Mouse (Mus musculus): ENCODE results near the gene AI467606. TPM values are rescaled to one million over a fixed set of nuclear protein-coding genes. Genes with fewer than 3 reads are reported as not detected.
A peak's percentile ranks its signal among the peaks of the same experiment; 100 is the strongest.

AI467606 gene
- polyA plus RNA-seq, 1 experiment from 2014 or later = 0.91 TPM

- Histone ChIP-seq H3K36me3 (no peaks in the 10 kb centered on the region), H3K9me3 (replicated peaks) (no peaks in the 10 kb centered on the region), H3K27me3 (ENCODE audit: low read depth, poor library complexity, severe bottlenecking) (no peaks in the 10 kb centered on the region), H3K27ac (replicated peaks) (no peak overlapping the region), H3K4me3 (no peak overlapping the region), H3K4me1 (peaks cover 15% of the 10 kb centered on the region)
- 64% methylated on average over 2 of the region's 2 CpGs for WGBS
- no peak for DNase-seq (ENCODE audit: low spot score)
These were observed 10.4 kb downstream of the AI467606 start for GRCm38 (mm10) chr7:127101451-127102016.

- no peaks in the 10 kb centered on the region for H3K36me3 ChIP-seq
- no peak for DNase-seq (ENCODE audit: low spot score)
- peaks cover 15% of the 10 kb centered on the region for H3K4me1 ChIP-seq
- no peak overlapping the region for H3K4me3 ChIP-seq
- WGBS = 77% methylated on average over 6 of the region's 6 CpGs
- no peaks in the 10 kb centered on the region for H3K9me3 ChIP-seq (replicated peaks)
- no peaks in the 10 kb centered on the region for H3K27me3 ChIP-seq (ENCODE audit: low read depth, poor library complexity, severe bottlenecking)
- no peak overlapping the region for H3K27ac ChIP-seq (replicated peaks)
These were observed 11.0 kb downstream of the AI467606 start for GRCm38 (mm10) chr7:127102148-127102547.

DNA sequence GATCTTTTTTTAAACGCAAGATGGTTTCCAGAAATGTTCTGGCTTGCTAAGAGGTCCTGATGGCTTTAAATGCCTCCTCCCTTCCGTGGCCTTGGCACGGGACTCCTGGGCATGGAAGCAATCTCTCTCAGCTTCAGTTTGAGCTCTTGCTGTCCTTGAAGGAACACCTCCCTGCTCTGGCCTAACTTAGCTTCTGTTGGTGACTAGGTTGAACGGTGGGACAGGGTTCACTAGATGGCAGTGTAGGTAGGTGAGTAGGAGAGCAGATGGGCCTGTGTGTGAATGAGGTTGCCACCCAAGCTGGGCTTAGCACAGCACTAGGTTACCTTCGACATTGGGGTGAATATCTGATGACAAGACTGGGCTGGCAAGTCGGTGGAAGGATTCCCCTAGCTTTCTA lies 12.8 kb downstream of the AI467606 start:
- DNase-seq (ENCODE audit: low spot score) = no peak
- Histone ChIP-seq H3K9me3 (replicated peaks) (no peaks in the 10 kb centered on the region), H3K27me3 (ENCODE audit: low read depth, poor library complexity, severe bottlenecking) (no peaks in the 10 kb centered on the region), H3K4me1 (peaks cover 15% of the 10 kb centered on the region), H3K4me3 (0 out of 2 replicates have a peak overlapping the region, but pooled peaks have one; percentile 52), H3K27ac (replicated peaks) (peak overlapping the region; percentile 90), H3K36me3 (no peaks in the 10 kb centered on the region)
- 73% methylated on average over 6 of the region's 6 CpGs for WGBS

DNA sequence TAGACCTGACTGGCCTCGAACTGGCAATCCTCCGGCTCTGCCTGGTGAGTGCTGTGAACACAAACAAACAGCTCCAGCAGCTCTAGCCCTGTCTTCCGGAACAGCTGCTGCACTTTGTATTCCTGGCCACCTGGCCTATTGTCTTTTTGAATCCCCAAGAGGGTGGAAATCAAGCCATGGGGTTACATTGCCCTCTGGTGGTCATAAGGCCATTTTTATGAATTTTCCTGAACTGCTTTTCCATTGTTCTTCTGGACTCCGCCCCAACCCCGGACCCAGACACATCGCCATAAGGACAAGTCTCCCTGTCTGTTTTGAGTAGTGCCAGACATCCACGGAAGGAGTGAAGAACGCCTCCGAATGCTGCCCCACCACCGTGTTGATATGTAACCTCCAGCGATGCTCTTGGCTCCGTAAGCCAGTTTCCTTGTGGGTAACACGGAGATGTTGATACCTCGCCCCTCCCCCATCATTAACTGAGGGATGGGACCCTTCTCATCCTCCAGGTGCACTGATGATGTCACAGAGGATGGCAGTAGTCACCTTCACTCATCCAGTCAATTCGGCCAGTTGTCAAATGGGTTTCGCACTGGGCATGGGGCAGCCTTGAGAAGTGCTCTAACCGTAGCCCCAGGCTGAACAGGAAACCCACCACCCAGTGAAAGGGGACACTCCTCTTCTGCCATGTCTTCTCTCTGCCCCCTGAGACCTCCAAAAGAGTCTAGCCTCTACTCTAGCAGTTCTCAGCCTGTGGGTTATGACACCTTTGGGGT lies 13.6 kb downstream of the AI467606 start:
- no peaks in the 10 kb centered on the region for H3K9me3 ChIP-seq (replicated peaks)
- peaks cover 15% of the 10 kb centered on the region for H3K4me1 ChIP-seq
- H3K27me3 ChIP-seq (ENCODE audit: low read depth, poor library complexity, severe bottlenecking) = no peaks in the 10 kb centered on the region
- WGBS = 19% methylated on average over 17 of the region's 17 CpGs
- H3K27ac ChIP-seq (replicated peaks) = peak overlapping the region; percentile 90
- H3K4me3 ChIP-seq = peak overlapping the region; percentile 52
- no peaks in the 10 kb centered on the region for H3K36me3 ChIP-seq
- DNase-seq (ENCODE audit: low spot score) = peak; percentile 85

GRCm38 (mm10) chr7:127105551-127105950 lies 14.4 kb downstream of the AI467606 start:
- Histone ChIP-seq H3K36me3 (no peaks in the 10 kb centered on the region), H3K4me3 (no peak overlapping the region), H3K4me1 (peaks cover 18% of the 10 kb centered on the region), H3K27ac (replicated peaks) (peak overlapping the region; percentile 90), H3K9me3 (replicated peaks) (no peaks in the 10 kb centered on the region), H3K27me3 (ENCODE audit: low read depth, poor library complexity, severe bottlenecking) (no peaks in the 10 kb centered on the region)
- 72% methylated on average over 7 of the region's 7 CpGs for WGBS
- DNase-seq (ENCODE audit: low spot score) = no peak

DNA sequence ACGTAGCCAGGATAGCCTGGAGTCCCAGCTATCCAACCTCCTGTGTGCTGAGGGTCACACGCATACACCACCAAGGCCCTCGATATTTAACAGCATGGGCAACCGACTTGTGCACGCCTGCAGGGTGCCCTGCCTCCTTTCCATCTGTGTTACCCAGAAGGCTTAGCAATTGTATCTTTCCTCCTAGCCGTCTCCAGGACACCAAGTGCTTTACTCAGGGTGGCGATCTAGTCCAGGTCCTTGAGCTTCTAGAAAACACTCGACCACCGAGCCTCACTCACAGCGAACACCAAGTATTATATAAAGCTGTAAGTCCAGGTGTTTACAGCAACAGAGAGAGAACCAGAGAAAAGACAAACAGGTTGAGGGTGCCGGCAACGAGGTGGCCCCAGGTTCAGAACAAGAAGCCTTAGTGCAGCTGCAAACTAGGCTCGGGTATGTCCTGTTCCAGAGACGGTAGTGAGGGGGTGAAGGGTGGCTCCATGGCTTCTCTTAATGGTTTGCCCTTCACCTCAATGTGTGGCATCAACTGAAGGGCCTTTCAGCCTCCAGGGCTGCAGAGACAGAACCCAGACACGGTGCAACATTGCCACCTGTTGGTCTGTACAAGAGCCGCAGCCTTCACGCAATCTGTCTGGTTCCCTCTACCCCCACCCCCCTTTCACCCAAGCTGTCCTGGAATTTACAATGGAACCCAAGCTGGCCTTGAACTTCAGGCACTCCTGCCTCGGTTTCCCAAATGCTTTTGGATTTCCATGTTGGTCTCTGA lies 19.3 kb downstream of the AI467606 start:
- H3K4me3 ChIP-seq = 0 out of 2 replicates have a peak overlapping the region, but pooled peaks have one; percentile 9

GRCm38 (mm10) chr7:127111461-127111860 lies 20.3 kb downstream of the AI467606 start:
- no peaks in the 10 kb centered on the region for H3K36me3 ChIP-seq
- no peaks in the 10 kb centered on the region for H3K9me3 ChIP-seq (replicated peaks)
- H3K4me1 ChIP-seq = peaks cover 14% of the 10 kb centered on the region
- 48% methylated on average over 6 of the region's 6 CpGs for whole genome bisulfite sequencing
- peak; percentile 65 for DNase-seq (ENCODE audit: low spot score)
- no peak overlapping the region for H3K27ac ChIP-seq (replicated peaks)
- no peaks in the 10 kb centered on the region for H3K27me3 ChIP-seq (ENCODE audit: low read depth, poor library complexity, severe bottlenecking)
- no peak overlapping the region for H3K4me3 ChIP-seq

More for the DNA sequence above, 19.3 kb downstream of the AI467606 start:
- Histone ChIP-seq H3K4me1 (peaks cover 16% of the 10 kb centered on the region), H3K27me3 (ENCODE audit: low read depth, poor library complexity, severe bottlenecking) (no peaks in the 10 kb centered on the region), H3K9me3 (replicated peaks) (no peaks in the 10 kb centered on the region), H3K27ac (replicated peaks) (peak overlapping the region; percentile 17; the same call in 1 of the 2 replicates), H3K36me3 (no peaks in the 10 kb centered on the region)
- 55% methylated on average over 18 of the region's 18 CpGs for WGBS
- peak; percentile 76 for DNase-seq (ENCODE audit: low spot score)

GRCm38 (mm10) chr7:127112251-127112841 lies 21.2 kb downstream of the AI467606 start:
- 84% methylated on average over 12 of the region's 12 CpGs for WGBS
- Histone ChIP-seq H3K4me1 (peaks cover 14% of the 10 kb centered on the region), H3K27ac (replicated peaks) (no peak overlapping the region), H3K4me3 (no peak overlapping the region), H3K9me3 (replicated peaks) (no peaks in the 10 kb centered on the region), H3K27me3 (ENCODE audit: low read depth, poor library complexity, severe bottlenecking) (no peaks in the 10 kb centered on the region), H3K36me3 (no peaks in the 10 kb centered on the region)
- no peak for DNase-seq (ENCODE audit: low spot score)

DNA sequence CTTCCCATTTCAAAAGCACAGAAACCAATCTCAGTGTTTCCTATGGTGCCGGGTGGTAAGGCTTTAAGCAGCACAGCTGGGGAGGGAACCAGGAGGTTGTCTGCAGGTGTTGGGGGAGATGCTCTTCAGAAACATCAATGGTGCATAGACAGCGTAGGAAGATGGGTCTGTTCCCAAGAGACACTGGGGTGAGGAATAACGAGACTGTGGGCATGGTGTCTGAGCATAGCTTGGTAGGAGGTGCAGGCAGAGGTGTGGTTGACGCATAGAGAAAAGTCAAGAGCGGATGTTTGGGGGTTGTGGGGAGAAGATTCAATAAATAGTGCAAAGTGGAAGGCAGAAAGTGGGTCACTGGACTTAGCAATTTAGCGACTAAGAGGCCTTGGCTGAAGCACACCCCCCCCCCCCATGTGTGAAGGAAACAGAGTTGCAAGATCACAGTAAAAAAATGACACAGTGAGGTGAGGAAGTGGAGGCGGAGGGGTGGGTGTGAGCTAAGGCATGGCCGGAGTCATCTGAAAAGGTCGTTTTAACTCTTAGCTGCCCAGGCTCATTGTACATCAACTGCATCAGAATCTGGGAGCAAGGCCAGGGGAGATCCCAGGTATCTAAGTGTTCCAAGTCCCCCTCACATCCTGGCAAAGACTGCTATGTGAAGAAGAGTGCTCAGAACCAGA lies 21.9 kb downstream of the AI467606 start:
- Histone ChIP-seq H3K27me3 (ENCODE audit: low read depth, poor library complexity, severe bottlenecking) (no peaks in the 10 kb centered on the region), H3K36me3 (no peaks in the 10 kb centered on the region), H3K4me1 (peaks cover 20% of the 10 kb centered on the region), H3K27ac (replicated peaks) (no peak overlapping the region), H3K4me3 (no peak overlapping the region), H3K9me3 (replicated peaks) (no peaks in the 10 kb centered on the region)
- DNase-seq (ENCODE audit: low spot score) = no peak
- 59% methylated on average over 9 of the region's 9 CpGs for WGBS

- Histone ChIP-seq H3K27ac (replicated peaks) (no peak overlapping the region), H3K4me3 (no peak overlapping the region), H3K4me1 (peaks cover 27% of the 10 kb centered on the region), H3K36me3 (no peaks in the 10 kb centered on the region), H3K27me3 (ENCODE audit: low read depth, poor library complexity, severe bottlenecking) (no peaks in the 10 kb centered on the region), H3K9me3 (replicated peaks) (no peaks in the 10 kb centered on the region)
- no peak for DNase-seq (ENCODE audit: low spot score)
- WGBS = 64% methylated on average over 11 of the region's 12 CpGs
These were observed 22.6 kb downstream of the AI467606 start for GRCm38 (mm10) chr7:127113614-127114259.

- DNase-seq (ENCODE audit: low spot score) = no peak
- no peaks in the 10 kb centered on the region for H3K36me3 ChIP-seq
- H3K27me3 ChIP-seq (ENCODE audit: low read depth, poor library complexity, severe bottlenecking) = peaks cover 10% of the 10 kb centered on the region
- H3K4me3 ChIP-seq = no peak overlapping the region
- 91% methylated on average over 11 of the region's 11 CpGs for WGBS
- H3K9me3 ChIP-seq (replicated peaks) = no peaks in the 10 kb centered on the region
- peaks cover 31% of the 10 kb centered on the region for H3K4me1 ChIP-seq
- no peak overlapping the region for H3K27ac ChIP-seq (replicated peaks)
These were observed 23.8 kb downstream of the AI467606 start for GRCm38 (mm10) chr7:127114920-127115319.

Data from midbrain, embryonic 10.5 days (tissue).